Mouse (Mus musculus) cerebellum, adult 9-10 months (tissue): ENCODE results near the gene Gm5414.

ENCODE experiments used
- DNase-seq: peaks from one replicate; pipeline ENCODE4 v3.0.0; 2022

Gm5414 gene

GRCm38 (mm10) chr15:101627884-101628283, at the start of gene Gm5414:
TSS of gene Gm5414 (minus strand) at chr15:101628188.
- DNase-seq: no peak

GRCm38 (mm10) chr15:101675978-101676377, 48.0 kb upstream of the Gm5414 start:
- no peak for DNase-seq

GRCm38 (mm10) chr15:101652736-101653265, 24.8 kb upstream of the Gm5414 start:
- peak; percentile 3 for DNase-seq

- no peak for DNase-seq
Measured at GRCm38 (mm10) chr15:101647280-101647679, 19.3 kb upstream of the Gm5414 start, which contains the start of gene Gm5478. TSS of gene Gm5478 (minus strand) at chr15:101647380.

GRCm38 (mm10) chr15:101599123-101599522, 28.9 kb downstream of the Gm5414 start:
- no peak for DNase-seq

GRCm38 (mm10) chr15:101588216-101588615, 39.8 kb downstream of the Gm5414 start:
- no peak for DNase-seq

- DNase-seq: no peak
Measured at GRCm38 (mm10) chr15:101584456-101584855, 43.5 kb downstream of the Gm5414 start.

- no peak for DNase-seq
Measured at GRCm38 (mm10) chr15:101583211-101583965, 44.6 kb downstream of the Gm5414 start.

- no peak for DNase-seq
Measured at GRCm38 (mm10) chr15:101581701-101582100, 46.3 kb downstream of the Gm5414 start.

- no peak for DNase-seq
Measured at GRCm38 (mm10) chr15:101575506-101575905, 52.5 kb downstream of the Gm5414 start.
